Mouse (Mus musculus) liver, embryonic 14.5 days (tissue): Measurements from ENCODE around the gene Eif2ak1. TPM values are rescaled to one million over a fixed set of nuclear protein-coding genes. Genes with fewer than 3 reads are reported as not detected.

Experiments
- ATAC-seq: fragments of 200-750 bp; cut with Nextera tagmentation; 2 replicates; pipeline ENCODE4 v1.8.0; 2017; ENCODE audit warnings: moderate number of reproducible peaks, mild to moderate bottlenecking, moderate library complexity; ENCODE audit not compliant: insufficient read depth
- DNase-seq, 3 experiments: peaks; one replicate each; pipeline ENCODE4 v3.0.0-alpha.2; 2012 to 2013; ENCODE audit warnings: low read depth in 3 of 3, low spot score in 3 of 3
- H3K27ac ChIP-seq: fragments of 300-500 bp; sonication (generic); 2 replicates; pipeline ENCODE4 v1.5.1; 2014; ENCODE audit warnings: moderate library complexity, mild to moderate bottlenecking, control low read depth, inconsistent platforms
- H3K27me3 ChIP-seq: fragments of 300-500 bp; sonication (generic); 2 replicates; pipeline ENCODE4 v1.6.1; 2014; ENCODE audit warnings: mild to moderate bottlenecking, low read length, moderate library complexity; ENCODE audit not compliant: control insufficient read depth, insufficient read depth
- H3K36me3 ChIP-seq: fragments of 300-500 bp; sonication (generic); replicated peaks from 2 replicates; pipeline ENCODE4 v1.6.1; 2014; ENCODE audit warnings: low read depth; ENCODE audit not compliant: control insufficient read depth, insufficient read depth
- H3K4me1 ChIP-seq, 2 experiments: fragments of 200-500 bp in 1 of 2; fragments of 300-500 bp in 1 of 2; sonication (generic) in 1 of 2; replicated peaks; 2 replicates each; pipeline ENCODE4 v1.6.1; 2012 to 2014; ENCODE audit warnings: antibody characterized with exemption in 1 of 2, inconsistent platforms in 1 of 2, low read length in 1 of 2; ENCODE audit not compliant: control insufficient read depth in 2 of 2, insufficient read depth in 2 of 2
- H3K4me2 ChIP-seq: fragments of 300-500 bp; sonication (generic); 2 replicates; pipeline ENCODE4 v1.6.1; 2014; ENCODE audit warnings: low read depth, mild to moderate bottlenecking, control low read depth, moderate library complexity
- H3K4me3 ChIP-seq, 2 experiments: fragments of 200-500 bp in 1 of 2; fragments of 300-500 bp in 1 of 2; sonication (generic) in 1 of 2; 2 replicates each; pipeline ENCODE4 v1.5.1; 2012 to 2014; ENCODE audit warnings: low read depth in 2 of 2, low read length in 2 of 2, mild to moderate bottlenecking in 2 of 2, control low read depth in 1 of 2, inconsistent platforms in 1 of 2, moderate library complexity in 1 of 2; ENCODE audit not compliant: insufficient read depth in 1 of 2
- H3K9ac ChIP-seq: fragments of 300-500 bp; sonication (generic); replicated peaks from 2 replicates; pipeline ENCODE4 v1.6.1; 2014; ENCODE audit warnings: mild to moderate bottlenecking, control low read depth, moderate library complexity
- H3K9me3 ChIP-seq: fragments of 300-500 bp; sonication (generic); 2 replicates; pipeline ENCODE4 v1.6.1; 2016; ENCODE audit warnings: low read length, mixed read lengths; ENCODE audit not compliant: control insufficient read depth
- CTCF ChIP-seq: IDR thresholded peaks from 2 replicates; pipeline ENCODE4 v1.5.1; 2016; ENCODE audit warnings: antibody characterized with exemption, low read depth, control low read depth
- EP300 ChIP-seq: IDR thresholded peaks from 2 replicates; pipeline ENCODE4 v1.6.1; 2016; ENCODE audit warnings: antibody characterized with exemption, low read depth
- WGBS: fragments of 180-500 bp; shearing (Covaris S2); extraction: QIAGEN DNeasy Blood & Tissue Kit; methylation state at CpG from one replicate; pipeline ENCODE4 v1.1.7; 2014; ENCODE audit not compliant: insufficient replicate concordance; 5-methylcytosine and 5-hydroxymethylcytosine counted together
- polyA plus RNA-seq, 2 experiments: library from polyadenylated mRNA; depleted of rRNA in 1 of 2; stranded (reverse) in 1 of 2; unstranded in 1 of 2; fragments of >200 nt; fragmentation: Nextera tagmentation in 1 of 2; extraction: Ambion mirVana in 1 of 2; gene quantifications; 2 replicates each; pipeline versions ENCODE4 v1.2.1 to v1.2.3; 2012 to 2014

Eif2ak1 gene
- polyA plus RNA-seq, 2 experiments, result 44.3 to 108 TPM

- ATAC-seq (peak; percentile 94), DNase-seq (peak; percentile 99)
- no peaks in the 10 kb centered on the region for H3K9me3 ChIP-seq
- H3K4me1 ChIP-seq, result peaks cover 16% of the 10 kb centered on the region in 2 experiments
- TF ChIP-seq EP300, result no peak
- no peak for TF ChIP-seq CTCF
- no peaks in the 10 kb centered on the region for H3K27me3 ChIP-seq
- peak within 1 kb of the TSS; percentile 85 for H3K9ac ChIP-seq
- WGBS, result under 1% methylated on average over 70 of the region's 70 CpGs
- peak within 1 kb of the TSS; percentile 99 for H3K4me2 ChIP-seq
- H3K27ac ChIP-seq, result peak within 1 kb of the TSS; percentile 93
- peaks cover 17% of the 10 kb centered on the region for H3K36me3 ChIP-seq
- H3K4me3 ChIP-seq, result peak within 1 kb of the TSS; percentile 69 to 84
These were observed 92.1 kb downstream of the Eif2ak1 start, which contains the start of the genes Aimp2 and Pms2 for GRCm38 (mm10) chr5:143909417-143910400. Aimp2 (minus strand) TSS chr5:143909847. Pms2 (plus strand) TSS chr5:143909964.

DNA sequence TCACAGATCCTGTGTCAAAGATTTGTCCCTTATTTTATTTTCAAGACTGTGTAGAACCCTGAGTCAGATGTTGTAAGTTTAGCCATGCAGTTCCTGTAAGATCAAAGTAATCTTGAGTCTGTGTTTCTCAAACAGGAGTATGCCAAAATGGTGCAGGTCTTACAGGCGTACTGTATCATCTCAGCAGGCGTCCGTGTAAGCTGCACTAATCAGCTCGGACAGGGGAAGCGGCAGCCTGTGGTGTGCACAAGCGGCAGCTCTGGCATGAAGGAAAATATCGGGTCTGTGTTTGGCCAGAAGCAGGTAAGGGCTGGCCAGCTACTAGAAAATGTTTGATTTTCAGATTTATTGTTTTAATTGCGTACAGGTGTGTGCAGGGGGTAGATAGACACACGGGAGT lies 98.6 kb downstream of the Eif2ak1 start:
- no peak for TF ChIP-seq CTCF
- TF ChIP-seq EP300, result no peak
- no peak overlapping the region for H3K4me3 ChIP-seq
- 88% methylated on average over 9 of the region's 9 CpGs for WGBS
- H3K4me1 ChIP-seq, result peaks cover 0 to under 1% of the 10 kb centered on the region in 2 experiments; a peak in 2 of 4 replicates
- DNase-seq (no peak), ATAC-seq (no peak)
- no peaks in the 10 kb centered on the region for H3K9me3 ChIP-seq
- H3K4me2 ChIP-seq, result no peak overlapping the region
- H3K9ac ChIP-seq, result no peak overlapping the region
- H3K27me3 ChIP-seq, result no peaks in the 10 kb centered on the region
- no peak overlapping the region for H3K27ac ChIP-seq
- peaks cover 47% of the 10 kb centered on the region for H3K36me3 ChIP-seq

DNA sequence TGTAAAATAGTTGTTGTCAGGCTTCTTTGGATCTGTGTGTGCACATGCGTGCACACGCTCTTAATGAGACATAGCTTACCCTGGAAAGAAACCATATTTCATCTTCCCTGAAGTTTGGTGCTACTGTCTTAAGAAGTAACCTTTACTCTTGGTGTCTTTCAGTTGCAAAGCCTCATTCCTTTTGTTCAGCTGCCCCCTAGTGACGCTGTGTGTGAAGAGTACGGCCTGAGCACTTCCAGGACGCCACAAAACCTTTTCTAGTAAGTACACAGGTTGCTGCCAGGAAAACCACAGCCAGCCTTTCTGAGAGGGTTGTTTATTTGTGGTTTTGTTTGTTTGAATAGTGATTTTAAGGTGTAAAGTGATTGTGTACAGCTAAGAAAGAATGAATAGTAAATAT lies 99.8 kb downstream of the Eif2ak1 start:
- no peak overlapping the region for H3K4me2 ChIP-seq

DNA sequence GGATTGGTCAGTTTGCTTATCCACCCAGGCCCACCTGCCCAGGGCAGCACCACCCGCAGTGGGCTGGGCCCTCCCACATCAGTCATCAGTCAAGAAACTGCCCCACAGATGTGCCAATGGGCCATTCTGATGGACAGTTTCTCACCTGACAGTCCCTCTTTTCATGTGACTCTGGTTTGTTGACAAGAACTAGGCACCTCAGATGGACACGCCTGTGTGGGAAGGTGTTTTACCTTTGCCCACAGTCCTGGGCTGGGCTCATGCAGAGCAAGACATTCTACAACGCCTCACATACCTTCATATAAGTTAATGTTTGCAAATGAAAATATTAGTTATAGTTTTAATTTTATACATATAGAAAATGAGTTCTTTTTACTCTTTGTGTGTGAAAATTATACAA lies 100.5 kb downstream of the Eif2ak1 start:
- Histone ChIP-seq H3K36me3 (peaks cover 61% of the 10 kb centered on the region), H3K27ac (no peak overlapping the region), H3K27me3 (no peaks in the 10 kb centered on the region), H3K4me3 (no peak overlapping the region), H3K4me2 (no peak overlapping the region), H3K9ac (no peak overlapping the region), H3K9me3 (no peaks in the 10 kb centered on the region), H3K4me1 (no peaks in the 10 kb centered on the region)
- WGBS, result 84% methylated on average over 3 of the region's 3 CpGs
- DNase-seq, result no peak
- no peak for TF ChIP-seq EP300
- TF ChIP-seq CTCF, result no peak
- no peak for ATAC-seq

More for the DNA sequence above, 99.8 kb downstream of the Eif2ak1 start:
- DNase-seq (peak; percentile 41 to 51 (median 50)), ATAC-seq (no peak)
- 57% methylated on average over 5 of the region's 5 CpGs for WGBS
- no peak overlapping the region for H3K9ac ChIP-seq
- H3K4me3 ChIP-seq, result no peak overlapping the region
- TF ChIP-seq CTCF (peak; percentile 78), EP300 (no peak)
- H3K36me3 ChIP-seq, result peaks cover 55% of the 10 kb centered on the region
- no peaks in the 10 kb centered on the region for H3K9me3 ChIP-seq
- H3K4me1 ChIP-seq, result no peaks in the 10 kb centered on the region
- no peak overlapping the region for H3K27ac ChIP-seq
- no peaks in the 10 kb centered on the region for H3K27me3 ChIP-seq

DNA sequence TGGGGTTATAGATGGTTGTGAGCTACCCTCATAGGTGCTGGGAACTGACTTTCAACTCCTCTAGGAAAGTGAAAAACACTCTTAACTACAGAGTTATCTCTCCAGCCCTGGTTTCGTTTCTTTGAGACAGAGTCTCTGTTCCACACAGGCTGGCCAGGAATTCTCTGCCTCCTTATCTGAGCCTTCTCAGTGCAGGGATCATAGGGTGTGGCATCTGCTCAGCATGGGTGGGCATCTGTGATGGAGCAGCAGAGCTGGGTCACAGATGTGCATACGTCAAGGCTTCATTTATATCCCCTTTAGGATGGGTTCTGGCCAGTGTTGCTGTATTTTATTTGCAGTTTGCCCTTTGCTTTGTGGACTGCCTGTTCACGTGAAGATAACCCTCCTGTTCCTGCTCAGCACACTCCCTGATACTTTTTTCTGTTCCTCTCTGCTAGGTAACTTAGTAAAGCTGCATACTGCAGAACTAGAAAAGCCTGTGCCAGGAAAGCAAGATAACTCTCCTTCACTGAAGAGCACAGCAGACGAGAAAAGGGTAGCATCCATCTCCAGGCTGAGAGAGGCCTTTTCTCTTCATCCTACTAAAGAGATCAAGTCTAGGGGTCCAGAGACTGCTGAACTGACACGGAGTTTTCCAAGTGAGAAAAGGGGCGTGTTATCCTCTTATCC lies 107.3 kb downstream of the Eif2ak1 start:
- peak overlapping the region; percentile 33 for H3K9ac ChIP-seq
- H3K9me3 ChIP-seq, result no peaks in the 10 kb centered on the region
- DNase-seq (peak; percentile 75 to 78 (median 78)), ATAC-seq (peak; percentile 100)
- H3K27me3 ChIP-seq, result no peaks in the 10 kb centered on the region
- peak overlapping the region; percentile 76 for H3K27ac ChIP-seq
- 35% methylated on average over 6 of the region's 6 CpGs for WGBS
- H3K4me3 ChIP-seq, result no peak overlapping the region
- H3K4me1 ChIP-seq, result peaks cover 17 to 20% of the 10 kb centered on the region in 2 experiments
- peak overlapping the region; percentile 54 for H3K4me2 ChIP-seq
- TF ChIP-seq CTCF, result no peak
- TF ChIP-seq EP300, result peak; percentile 77
- peaks cover 63% of the 10 kb centered on the region for H3K36me3 ChIP-seq
